Mouse (Mus musculus): ENCODE data around the gene Cckar.
"Not testable (repeated sequence)": the region's sequence is repeated elsewhere in the genome, so short reads cannot be mapped to it uniquely, and the experiment has no call there.

Gene Cckar

DNA sequence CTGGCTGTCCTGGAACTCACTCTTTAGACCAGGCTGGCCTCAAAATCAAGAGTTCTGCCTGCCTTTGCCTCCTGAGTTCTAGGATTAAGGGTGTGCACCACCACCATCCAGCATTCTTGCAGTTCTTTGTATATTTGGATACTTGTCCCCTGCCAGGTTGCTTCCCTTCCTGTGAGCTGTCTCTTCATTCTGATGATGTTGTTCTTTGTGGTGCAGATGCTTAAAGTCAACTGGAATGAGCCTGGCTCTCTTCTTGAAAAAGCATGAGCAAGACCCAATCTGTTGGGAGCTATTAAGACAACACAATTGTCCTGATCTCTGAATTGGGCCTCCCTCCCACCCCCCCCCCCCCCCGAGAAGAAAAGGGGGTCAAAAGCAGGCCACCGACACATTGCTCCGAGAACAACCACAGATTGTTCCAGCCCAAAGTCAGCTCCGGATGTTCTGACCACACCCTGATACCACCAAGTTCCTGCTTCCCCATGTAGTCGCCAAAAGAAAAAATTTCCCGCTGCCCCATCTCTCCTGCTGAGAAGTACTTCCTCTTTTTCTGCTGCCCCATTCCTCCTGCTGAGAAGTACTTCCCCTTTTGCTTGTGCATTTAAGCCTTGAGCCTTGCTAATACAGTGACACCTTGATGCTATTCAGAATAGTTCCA is 33.9 kb downstream of the Cckar start:
- DNase-seq (ENCODE audit: low spot score in 2 of 2) = not testable (repeated sequence)

DNA sequence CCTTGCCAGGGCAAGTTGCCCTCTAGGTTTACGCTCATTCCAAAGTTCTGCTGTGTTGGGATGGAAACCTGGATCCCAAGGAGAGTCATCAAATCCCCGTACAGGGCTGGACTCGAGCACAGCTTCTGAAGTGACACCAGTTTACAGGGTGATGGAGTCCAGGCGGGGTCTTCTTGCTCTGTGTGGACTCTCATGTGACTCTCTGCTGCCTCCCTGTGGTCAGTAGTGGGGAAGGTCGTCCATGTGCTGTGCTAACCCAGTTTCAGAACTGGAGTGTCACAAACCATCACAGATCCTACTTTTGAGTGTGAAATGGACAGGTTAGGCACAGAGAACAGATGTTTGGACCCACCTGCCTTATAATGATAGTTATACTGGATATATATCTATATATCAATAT is 35.2 kb downstream of the Cckar start:
- DNase-seq (ENCODE audit: low spot score in 2 of 2) = peak; percentile 53 to 65

DNA sequence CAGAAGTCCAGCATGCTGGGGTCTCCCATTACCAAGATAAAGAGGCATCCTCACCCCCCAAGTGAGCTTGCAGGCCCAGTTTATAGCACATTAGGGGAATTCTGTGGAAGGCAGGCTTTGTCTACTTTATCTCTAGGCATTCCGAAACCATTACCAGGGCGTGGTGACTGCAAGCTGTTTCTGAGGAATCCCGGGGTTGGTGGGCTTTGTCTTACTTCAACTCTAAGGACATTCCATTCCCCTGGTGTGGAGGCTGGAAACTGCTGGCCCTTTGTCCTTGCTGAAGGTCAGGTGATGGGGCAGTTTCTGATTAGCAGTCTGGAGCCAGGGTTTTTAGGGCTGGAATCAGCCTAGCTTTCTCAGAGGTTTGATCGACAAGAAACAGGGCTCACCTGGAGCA is 36.0 kb downstream of the Cckar start:
- no peak for DNase-seq (ENCODE audit: low spot score in 2 of 2)

DNA sequence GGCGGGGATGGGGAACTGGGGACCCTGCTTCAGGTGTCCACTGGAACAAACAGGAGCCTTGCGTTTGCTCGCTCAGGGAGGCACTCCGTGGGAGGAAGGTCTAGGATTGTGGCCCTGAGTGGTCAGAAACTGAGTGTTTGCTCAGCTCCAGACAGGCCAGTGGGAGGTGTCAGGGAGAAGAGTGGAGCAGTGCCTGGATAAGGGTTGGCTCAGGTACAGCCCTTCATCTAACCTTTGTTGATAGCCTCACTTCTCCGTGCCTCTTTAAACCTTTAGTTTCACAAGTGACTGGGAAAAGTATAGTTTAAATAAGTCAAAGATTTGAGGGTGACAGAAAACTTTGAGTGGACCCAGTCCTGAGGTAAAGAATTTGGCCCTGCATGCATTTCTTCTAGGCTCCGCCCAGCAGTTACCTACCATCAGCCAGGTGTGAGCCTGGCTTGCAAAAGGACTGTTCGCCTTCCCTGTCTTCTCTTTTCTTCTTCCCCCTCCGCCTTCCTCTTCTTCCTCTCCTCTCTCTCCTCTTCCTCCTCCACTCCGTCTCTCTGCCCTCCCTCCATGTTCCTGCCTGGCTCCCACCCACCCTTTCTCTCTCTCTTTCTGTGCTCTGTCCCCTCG is 37.1 kb downstream of the Cckar start:
- DNase-seq (ENCODE audit: low spot score in 2 of 2) = no peak

DNA sequence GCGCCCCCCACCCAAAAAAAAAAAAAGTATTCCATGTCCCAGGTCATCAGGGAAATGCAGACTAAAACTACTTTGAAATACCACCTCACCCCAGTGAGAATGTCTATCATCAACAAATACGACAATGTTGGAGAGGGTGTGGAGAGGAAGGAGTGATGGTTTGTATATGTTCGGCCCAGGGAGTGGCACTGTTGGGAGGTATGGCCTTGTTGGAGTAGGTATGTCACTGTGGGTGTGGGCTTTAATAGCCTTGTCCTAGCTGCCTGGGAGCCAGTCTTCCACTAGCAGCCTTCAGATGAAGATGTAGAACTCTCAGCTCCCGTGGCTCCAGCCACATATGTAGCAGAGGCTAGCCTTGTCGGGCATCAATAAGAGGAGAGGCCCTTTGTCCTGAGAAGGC is 39.5 kb downstream of the Cckar start:
- DNase-seq (ENCODE audit: low spot score in 2 of 2) = no peak

DNA sequence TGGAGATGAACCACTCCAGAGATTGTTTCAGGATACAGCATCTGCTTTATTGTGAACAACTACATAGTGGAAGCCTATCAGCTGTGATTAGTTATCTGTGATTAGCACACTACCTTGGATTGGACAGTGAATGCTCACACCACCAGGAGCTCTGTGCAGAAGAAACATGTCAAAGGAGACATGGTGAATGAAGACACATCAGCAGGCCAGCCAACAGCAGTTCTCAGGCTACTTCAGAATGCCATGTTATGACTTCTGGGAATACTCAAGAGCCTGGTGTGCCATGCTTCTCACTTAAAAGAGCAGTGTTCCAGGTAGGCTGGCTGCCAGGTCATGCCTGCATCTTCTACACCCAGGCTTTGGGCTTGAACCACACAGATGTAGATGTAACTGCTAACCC is 43.8 kb downstream of the Cckar start:
- no peak for DNase-seq (ENCODE audit: low spot score in 2 of 2)

DNA sequence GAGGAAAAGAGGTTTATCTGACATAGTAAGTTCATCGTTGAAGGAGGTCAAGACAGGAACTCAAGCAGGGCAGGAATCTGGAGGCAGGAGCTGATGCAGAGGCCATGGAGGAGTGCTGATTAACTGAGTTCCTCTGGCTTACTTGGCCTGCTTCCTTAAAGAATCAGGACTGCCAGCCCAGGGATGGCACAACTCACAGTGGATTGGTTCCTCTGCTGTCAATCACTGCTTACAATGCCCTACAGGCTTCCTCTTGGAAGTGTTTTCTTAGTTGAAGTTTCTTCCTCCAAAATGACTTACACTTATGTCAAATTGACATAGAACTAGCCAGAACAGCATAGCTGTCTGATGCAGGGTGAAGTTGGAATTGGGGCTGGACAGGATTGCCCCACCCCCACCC is 45.1 kb downstream of the Cckar start:
- DNase-seq (ENCODE audit: low spot score in 2 of 2) = no peak

DNA sequence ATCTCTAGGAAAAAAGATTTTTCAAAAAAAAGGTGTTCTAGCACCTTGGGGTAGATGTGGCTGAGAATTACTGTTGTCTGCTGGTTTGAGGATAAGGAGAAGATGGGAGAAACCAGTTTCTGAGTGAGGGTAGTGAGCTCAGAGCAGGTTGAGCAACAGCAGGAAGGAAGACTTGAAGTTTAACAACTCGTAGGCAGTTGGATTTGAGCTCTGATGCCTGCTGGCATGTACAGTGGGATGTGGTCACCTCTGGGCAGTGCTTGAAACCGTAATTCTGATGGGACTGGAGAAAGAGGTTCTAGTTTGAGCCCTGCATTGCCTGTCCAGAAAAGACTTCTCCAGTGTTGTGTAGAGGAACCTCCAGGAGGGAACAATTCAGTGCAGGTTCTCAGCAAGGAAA is 46.0 kb downstream of the Cckar start:
- no peak for DNase-seq (ENCODE audit: low spot score in 2 of 2)

DNA sequence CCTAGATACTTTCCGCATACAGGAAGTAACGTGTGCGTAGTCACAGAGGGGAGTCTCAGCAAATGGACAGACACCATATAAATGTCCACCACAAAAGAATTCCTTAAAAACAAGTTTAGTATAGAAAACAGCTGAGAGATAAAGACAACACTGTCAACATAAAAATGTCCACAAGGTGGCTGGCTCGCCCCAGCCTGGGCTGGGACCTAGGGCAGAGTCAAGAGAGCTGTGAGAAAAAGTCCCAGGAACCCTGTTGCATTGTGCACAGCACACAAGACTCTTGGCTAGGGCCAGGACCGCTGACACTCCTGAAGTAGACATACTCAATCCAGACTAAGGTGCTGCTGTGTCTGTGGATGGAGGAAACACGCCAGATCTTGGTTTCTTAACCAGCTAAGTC is 49.6 kb downstream of the Cckar start:
- DNase-seq (ENCODE audit: low spot score in 2 of 2) = no peak

DNA sequence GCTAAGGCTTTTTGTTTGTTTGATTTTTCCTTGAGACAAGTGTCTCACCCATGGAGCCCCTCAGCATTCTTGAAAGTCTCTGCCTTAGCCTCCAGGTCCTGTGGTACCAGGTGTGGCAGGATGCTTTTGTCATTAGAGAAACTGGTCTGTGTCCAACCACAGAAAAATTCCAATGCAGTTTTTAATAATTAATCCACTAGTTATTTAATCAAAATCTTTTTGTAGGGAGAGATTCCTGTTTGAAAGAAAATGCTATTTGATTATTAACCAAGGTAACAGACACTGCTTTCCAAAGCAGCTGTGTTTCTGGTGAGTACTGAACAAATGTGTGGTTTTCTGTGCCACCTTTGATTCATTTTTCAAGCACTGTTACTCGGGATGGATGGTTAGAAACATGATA is 50.9 kb downstream of the Cckar start:
- DNase-seq (ENCODE audit: low spot score in 2 of 2) = no peak
